Mouse (Mus musculus) limb, embryonic 13.5 days (tissue): ENCODE measurements around the gene Rad1. TPM values are rescaled to one million over a fixed set of nuclear protein-coding genes. Genes with fewer than 3 reads are reported as not detected.
"Not testable (repeated sequence)": the region's sequence is repeated elsewhere in the genome, so short reads cannot be mapped to it uniquely, and the experiment has no call there.

Experiments
- ATAC-seq: fragments of 200-750 bp; cut with Nextera tagmentation; 2 replicates; pipeline ENCODE4 v1.8.0; 2017; ENCODE audit warnings: low read depth, moderate number of reproducible peaks, moderate TSS enrichment; ENCODE audit not compliant: low FRiP score
- H3K27ac ChIP-seq: fragments of 300-500 bp; sonication (generic); 2 replicates; pipeline ENCODE4 v1.5.1; 2015; ENCODE audit warnings: inconsistent platforms, mild to moderate bottlenecking, moderate library complexity
- H3K27me3 ChIP-seq: fragments of 300-500 bp; sonication (generic); 2 replicates; pipeline ENCODE4 v1.6.1; 2015; ENCODE audit warnings: mild to moderate bottlenecking, inconsistent platforms
- H3K36me3 ChIP-seq: fragments of 300-500 bp; sonication (generic); 2 replicates; pipeline ENCODE4 v1.6.1; 2015; ENCODE audit warnings: inconsistent platforms, mild to moderate bottlenecking, moderate library complexity
- H3K4me1 ChIP-seq: fragments of 300-500 bp; sonication (generic); 2 replicates; pipeline ENCODE4 v1.6.1; 2015; ENCODE audit warnings: inconsistent platforms
- H3K4me2 ChIP-seq: fragments of 300-500 bp; sonication (generic); replicated peaks from 2 replicates; pipeline ENCODE4 v1.6.1; 2015; ENCODE audit warnings: inconsistent platforms, mild to moderate bottlenecking, moderate library complexity
- H3K4me3 ChIP-seq: fragments of 300-500 bp; sonication (generic); 2 replicates; pipeline ENCODE4 v1.5.1; 2015; ENCODE audit warnings: moderate library complexity, mild to moderate bottlenecking, inconsistent platforms
- H3K9ac ChIP-seq: fragments of 300-500 bp; sonication (generic); 2 replicates; pipeline ENCODE4 v1.6.1; 2015; ENCODE audit warnings: mild to moderate bottlenecking, inconsistent platforms
- H3K9me3 ChIP-seq: fragments of 300-500 bp; sonication (generic); 2 replicates; pipeline ENCODE4 v1.6.1; 2016; ENCODE audit warnings: inconsistent platforms
- WGBS: fragments of 180-500 bp; shearing (Covaris S2); methylation state at CpG from one replicate; pipeline ENCODE4 v1.1.7; 2015; 5-methylcytosine and 5-hydroxymethylcytosine counted together
- polyA plus RNA-seq: library from polyadenylated mRNA; unstranded; fragments of >200 nt; fragmentation: Nextera tagmentation; extraction: Ambion mirVana; gene quantifications from 2 replicates; pipeline ENCODE4 v1.2.1, GENCODE M21; 2015

Rad1 gene
- polyA plus RNA-seq, 1 experiment from 2014 or later = 38.7 TPM

- Histone ChIP-seq H3K9me3 (no peaks in the 10 kb centered on the region), H3K4me2 (no peak overlapping the region), H3K27ac (no peak overlapping the region), H3K4me3 (no peak overlapping the region), H3K9ac (no peak overlapping the region), H3K4me1 (0 out of 2 replicates have a peak, but pooled peaks cover 7% of the 10 kb centered on the region), H3K27me3 (no peaks in the 10 kb centered on the region), H3K36me3 (no peaks in the 10 kb centered on the region)
- no peak for ATAC-seq
- WGBS = 87% methylated on average over 4 of the region's 4 CpGs
Observed at GRCm38 (mm10) chr15:10531352-10531751, 45.5 kb downstream of the Rad1 start.

- WGBS = 90% methylated on average over 10 of the region's 10 CpGs
- H3K36me3 ChIP-seq, H3K4me3 ChIP-seq, ATAC-seq, H3K27me3 ChIP-seq, H3K4me1 ChIP-seq, H3K9me3 ChIP-seq, H3K4me2 ChIP-seq, H3K9ac ChIP-seq, H3K27ac ChIP-seq: not testable (repeated sequence)
Observed at GRCm38 (mm10) chr15:10533361-10533760, 47.5 kb downstream of the Rad1 start.

GRCm38 (mm10) chr15:10534591-10534990, 48.8 kb downstream of the Rad1 start:
- H3K9me3 ChIP-seq = no peaks in the 10 kb centered on the region
- no peak overlapping the region for H3K4me2 ChIP-seq
- WGBS = 82% methylated on average over 5 of the region's 5 CpGs
- no peak for ATAC-seq
- no peak overlapping the region for H3K9ac ChIP-seq
- no peak overlapping the region for H3K27ac ChIP-seq
- no peak overlapping the region for H3K4me3 ChIP-seq
- H3K4me1 ChIP-seq = peaks cover 10% of the 10 kb centered on the region; the same call in 1 of the 2 replicates
- H3K27me3 ChIP-seq = no peaks in the 10 kb centered on the region
- H3K36me3 ChIP-seq = no peaks in the 10 kb centered on the region

- no peak for ATAC-seq
- H3K9me3 ChIP-seq = no peaks in the 10 kb centered on the region
- H3K27ac ChIP-seq = peak overlapping the region; percentile 16; the same call in 1 of the 2 replicates
- peaks cover 24% of the 10 kb centered on the region for H3K4me1 ChIP-seq
- H3K27me3 ChIP-seq = no peaks in the 10 kb centered on the region
- no peak overlapping the region for H3K4me3 ChIP-seq
- no peak overlapping the region for H3K9ac ChIP-seq
- H3K4me2 ChIP-seq = no peak overlapping the region
- WGBS = 47% methylated on average over 7 of the region's 7 CpGs
- no peaks in the 10 kb centered on the region for H3K36me3 ChIP-seq
Observed at GRCm38 (mm10) chr15:10535969-10536368, 50.2 kb downstream of the Rad1 start.

- Histone ChIP-seq H3K9me3 (no peaks in the 10 kb centered on the region), H3K27me3 (no peaks in the 10 kb centered on the region), H3K4me3 (no peak overlapping the region), H3K36me3 (no peaks in the 10 kb centered on the region), H3K27ac (peak overlapping the region; percentile 73), H3K9ac (no peak overlapping the region), H3K4me2 (peak overlapping the region; percentile 12; the same call in 1 of the 2 replicates), H3K4me1 (peaks cover 30% of the 10 kb centered on the region)
- 19% methylated on average over 16 of the region's 16 CpGs for WGBS
- ATAC-seq = peak; percentile 92
Observed at GRCm38 (mm10) chr15:10540271-10541088, 54.7 kb downstream of the Rad1 start.

Other genes with a start within 250 kb of the Rad1 start
- gene Gm21973, start 160.6 kb upstream of the Rad1 start, polyA plus RNA-seq = not detected in 2 replicates
- gene Agxt2, start 127.5 kb upstream of the Rad1 start, polyA plus RNA-seq = not detected in 2 replicates
- gene Dnajc21, start 15.5 kb upstream of the Rad1 start, polyA plus RNA-seq = 12.1 and 12.3 TPM in 2 replicates
- gene Brix1, start 71 bp upstream of the Rad1 start, polyA plus RNA-seq = 111 and 114 TPM in 2 replicates
- gene Ttc23l, start 72.7 kb downstream of the Rad1 start, polyA plus RNA-seq = not detected in 2 replicates
- 61.5 and 63.7 TPM in 2 replicates for gene Rai14, start 228.6 kb downstream of the Rad1 start, polyA plus RNA-seq